Mouse (Mus musculus): ENCODE measurements around the gene Atg101. TPM values are rescaled to one million over a fixed set of nuclear protein-coding genes. Genes with fewer than 3 reads are reported as not detected.

Atg101 gene
- polyA plus RNA-seq, 1 experiment from 2014 or later, result 64.1 TPM

DNA sequence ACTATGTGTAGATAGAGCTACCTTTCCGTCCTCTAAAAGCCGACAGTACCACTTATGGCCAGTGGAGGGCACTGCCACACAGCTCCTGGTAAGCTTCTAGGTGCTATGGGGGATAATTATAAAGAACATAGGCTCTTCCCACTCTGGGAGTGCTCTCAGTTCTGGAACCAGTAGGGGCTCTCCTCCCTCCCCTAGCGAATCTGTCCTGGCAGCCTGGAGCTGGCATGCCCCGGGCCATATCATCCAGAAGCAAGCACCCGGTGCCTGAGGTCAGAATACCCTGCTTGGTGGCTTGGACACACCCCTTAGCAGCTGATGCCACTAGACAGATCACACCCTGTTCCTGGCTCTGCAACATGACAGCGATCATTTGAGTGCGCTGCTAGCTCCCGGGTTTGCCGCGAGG lies 43.3 kb upstream of the Atg101 start:
- H3K4me3 ChIP-seq (ENCODE audit: low read depth, low read length), result 0 out of 2 replicates have a peak overlapping the region, but pooled peaks have one; percentile 10
- ATAC-seq (ENCODE audit: insufficient number of reproducible peaks, insufficient read depth, low FRiP score, low read depth), result peak; percentile 21; the same call in 1 of the 2 replicates
- WGBS, result 4% methylated on average over 10 of the region's 10 CpGs

DNA sequence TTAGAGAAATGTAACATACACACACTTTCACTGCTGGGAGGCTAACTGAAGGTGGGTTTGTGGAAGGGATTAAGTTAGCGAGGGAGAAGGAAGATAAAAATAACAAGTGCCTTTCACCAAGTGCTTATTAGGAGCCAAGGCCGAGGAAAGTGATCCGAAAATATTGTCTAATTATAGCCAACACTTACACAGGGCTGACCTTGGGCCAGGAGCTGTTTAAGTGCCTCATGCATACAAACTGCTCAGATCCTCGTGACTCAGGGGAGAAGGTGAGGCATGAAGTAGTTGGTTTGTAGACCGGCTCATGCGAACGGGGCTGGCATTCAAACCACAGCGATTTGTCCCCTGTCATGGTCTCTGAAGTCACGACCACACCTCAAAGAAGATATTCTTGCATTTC lies 42.8 kb upstream of the Atg101 start:
- peaks cover 17% of the 10 kb centered on the region for H3K4me1 ChIP-seq (ENCODE audit: control insufficient read depth, insufficient read depth, low read length)
- no peaks in the 10 kb centered on the region for H3K36me3 ChIP-seq (ENCODE audit: control insufficient read depth, insufficient read depth, low read length)
- peak overlapping the region; percentile 84 for H3K27ac ChIP-seq (ENCODE audit: low read length)
- peak overlapping the region; percentile 38 for H3K4me2 ChIP-seq (replicated peaks; ENCODE audit: low read depth, low read length)
- ATAC-seq (ENCODE audit: insufficient number of reproducible peaks, insufficient read depth, low FRiP score, low read depth), result no peak
- no peaks in the 10 kb centered on the region for H3K27me3 ChIP-seq (ENCODE audit: control insufficient read depth, insufficient read depth, low read length)
- WGBS, result 42% methylated on average over 9 of the region's 9 CpGs
- no peaks in the 10 kb centered on the region for H3K9me3 ChIP-seq (ENCODE audit: control insufficient read depth, low read depth, low read length)
- H3K4me3 ChIP-seq (ENCODE audit: low read depth, low read length), result 0 out of 2 replicates have a peak overlapping the region, but pooled peaks have one; percentile 10
- H3K9ac ChIP-seq (replicated peaks; ENCODE audit: low read depth, low read length), result no peak overlapping the region; the same call in 1 of the 2 replicates

More for the DNA sequence above, 43.3 kb upstream of the Atg101 start:
- Histone ChIP-seq H3K27me3 (ENCODE audit: control insufficient read depth, insufficient read depth, low read length) (no peaks in the 10 kb centered on the region), H3K4me1 (ENCODE audit: control insufficient read depth, insufficient read depth, low read length) (peaks cover 19% of the 10 kb centered on the region), H3K9ac (replicated peaks; ENCODE audit: low read depth, low read length) (no peak overlapping the region; the same call in 1 of the 2 replicates), H3K27ac (ENCODE audit: low read length) (peak overlapping the region; percentile 84), H3K4me2 (replicated peaks; ENCODE audit: low read depth, low read length) (peak overlapping the region; percentile 38), H3K36me3 (ENCODE audit: control insufficient read depth, insufficient read depth, low read length) (no peaks in the 10 kb centered on the region), H3K9me3 (ENCODE audit: control insufficient read depth, low read depth, low read length) (no peaks in the 10 kb centered on the region)

DNA sequence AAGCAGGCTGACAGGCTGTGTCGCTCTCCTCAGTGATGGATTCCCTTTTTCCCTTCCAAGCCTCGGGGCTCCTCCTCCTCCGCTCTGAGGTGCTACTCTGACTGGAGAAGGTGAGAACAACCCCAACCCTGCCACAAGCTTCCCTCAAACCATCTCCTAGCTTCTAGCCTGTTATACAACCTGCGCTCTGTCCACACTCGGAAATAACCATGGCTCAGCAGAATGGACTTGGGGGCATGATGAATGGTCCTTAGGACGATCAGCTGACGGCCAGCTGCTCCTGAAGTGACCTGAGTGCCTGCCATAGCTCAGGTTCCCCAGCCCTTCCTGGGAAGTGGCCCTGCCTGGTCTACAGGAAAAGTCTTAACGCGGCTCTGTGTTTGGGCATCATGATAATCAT lies 42.2 kb upstream of the Atg101 start:
- Histone ChIP-seq H3K27me3 (ENCODE audit: control insufficient read depth, insufficient read depth, low read length) (no peaks in the 10 kb centered on the region), H3K9ac (replicated peaks; ENCODE audit: low read depth, low read length) (no peak overlapping the region), H3K4me3 (ENCODE audit: low read depth, low read length) (no peak overlapping the region), H3K4me2 (replicated peaks; ENCODE audit: low read depth, low read length) (0 out of 2 replicates have a peak overlapping the region, but pooled peaks have one; percentile 3), H3K4me1 (ENCODE audit: control insufficient read depth, insufficient read depth, low read length) (peaks cover 17% of the 10 kb centered on the region), H3K36me3 (ENCODE audit: control insufficient read depth, insufficient read depth, low read length) (no peaks in the 10 kb centered on the region), H3K9me3 (ENCODE audit: control insufficient read depth, low read depth, low read length) (no peaks in the 10 kb centered on the region), H3K27ac (ENCODE audit: low read length) (peak overlapping the region; percentile 84)
- no peak for ATAC-seq (ENCODE audit: insufficient number of reproducible peaks, insufficient read depth, low FRiP score, low read depth)
- 56% methylated on average over 9 of the region's 9 CpGs for WGBS

DNA sequence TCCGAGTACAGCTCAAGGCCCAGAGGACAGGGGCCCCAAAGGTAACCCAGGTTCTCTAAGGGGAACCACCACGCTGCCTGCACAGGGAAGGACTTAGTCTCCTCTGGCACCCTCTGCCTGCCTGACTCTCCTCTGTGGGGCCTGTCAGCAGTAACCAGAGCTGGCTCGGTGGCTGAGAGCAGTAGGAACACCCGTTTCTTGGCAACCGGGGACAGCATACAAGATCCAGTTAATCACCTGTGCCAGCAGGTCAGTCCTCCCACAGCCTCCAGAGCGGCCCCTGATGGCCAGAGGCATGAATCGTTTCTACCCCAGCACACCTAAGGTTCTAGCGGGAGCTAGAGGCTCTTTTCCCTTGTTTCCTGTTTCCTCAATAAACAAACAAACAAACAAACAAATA lies 41.4 kb upstream of the Atg101 start:
- Histone ChIP-seq H3K27ac (ENCODE audit: low read length) (peak overlapping the region; percentile 84), H3K4me3 (ENCODE audit: low read depth, low read length) (no peak overlapping the region), H3K27me3 (ENCODE audit: control insufficient read depth, insufficient read depth, low read length) (no peaks in the 10 kb centered on the region), H3K4me2 (replicated peaks; ENCODE audit: low read depth, low read length) (no peak overlapping the region), H3K9ac (replicated peaks; ENCODE audit: low read depth, low read length) (no peak overlapping the region), H3K9me3 (ENCODE audit: control insufficient read depth, low read depth, low read length) (no peaks in the 10 kb centered on the region), H3K36me3 (ENCODE audit: control insufficient read depth, insufficient read depth, low read length) (no peaks in the 10 kb centered on the region), H3K4me1 (ENCODE audit: control insufficient read depth, insufficient read depth, low read length) (peaks cover 23% of the 10 kb centered on the region)
- ATAC-seq (ENCODE audit: insufficient number of reproducible peaks, insufficient read depth, low FRiP score, low read depth), result no peak
- 16% methylated on average over 8 of the region's 8 CpGs for WGBS

DNA sequence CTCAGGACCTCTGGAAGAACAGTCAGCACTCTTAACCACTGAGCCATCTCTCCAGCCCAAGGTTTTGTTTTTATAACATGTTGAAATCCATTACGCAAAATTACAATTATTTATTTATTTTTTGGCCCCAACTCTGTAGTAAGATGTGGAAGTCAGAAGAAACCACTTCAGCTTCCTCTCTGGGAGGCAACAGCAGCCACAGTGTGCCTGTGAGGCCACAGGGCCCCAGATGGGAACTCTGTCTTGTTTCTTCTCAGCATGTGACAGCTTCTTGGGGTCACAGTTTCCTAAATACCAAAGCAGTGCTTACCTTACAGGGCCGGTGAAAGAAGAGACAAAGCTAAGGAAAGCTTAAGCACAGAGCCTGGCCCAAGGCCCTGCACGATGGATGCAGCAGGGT lies 40.1 kb upstream of the Atg101 start:
- Histone ChIP-seq H3K27ac (ENCODE audit: low read length) (no peak overlapping the region), H3K4me3 (ENCODE audit: low read depth, low read length) (no peak overlapping the region), H3K4me2 (replicated peaks; ENCODE audit: low read depth, low read length) (no peak overlapping the region), H3K9ac (replicated peaks; ENCODE audit: low read depth, low read length) (no peak overlapping the region), H3K36me3 (ENCODE audit: control insufficient read depth, insufficient read depth, low read length) (no peaks in the 10 kb centered on the region), H3K4me1 (ENCODE audit: control insufficient read depth, insufficient read depth, low read length) (peaks cover 31% of the 10 kb centered on the region), H3K27me3 (ENCODE audit: control insufficient read depth, insufficient read depth, low read length) (no peaks in the 10 kb centered on the region), H3K9me3 (ENCODE audit: control insufficient read depth, low read depth, low read length) (no peaks in the 10 kb centered on the region)
- no peak for ATAC-seq (ENCODE audit: insufficient number of reproducible peaks, insufficient read depth, low FRiP score, low read depth)
- 77% methylated on average over 3 of the region's 3 CpGs for WGBS

DNA sequence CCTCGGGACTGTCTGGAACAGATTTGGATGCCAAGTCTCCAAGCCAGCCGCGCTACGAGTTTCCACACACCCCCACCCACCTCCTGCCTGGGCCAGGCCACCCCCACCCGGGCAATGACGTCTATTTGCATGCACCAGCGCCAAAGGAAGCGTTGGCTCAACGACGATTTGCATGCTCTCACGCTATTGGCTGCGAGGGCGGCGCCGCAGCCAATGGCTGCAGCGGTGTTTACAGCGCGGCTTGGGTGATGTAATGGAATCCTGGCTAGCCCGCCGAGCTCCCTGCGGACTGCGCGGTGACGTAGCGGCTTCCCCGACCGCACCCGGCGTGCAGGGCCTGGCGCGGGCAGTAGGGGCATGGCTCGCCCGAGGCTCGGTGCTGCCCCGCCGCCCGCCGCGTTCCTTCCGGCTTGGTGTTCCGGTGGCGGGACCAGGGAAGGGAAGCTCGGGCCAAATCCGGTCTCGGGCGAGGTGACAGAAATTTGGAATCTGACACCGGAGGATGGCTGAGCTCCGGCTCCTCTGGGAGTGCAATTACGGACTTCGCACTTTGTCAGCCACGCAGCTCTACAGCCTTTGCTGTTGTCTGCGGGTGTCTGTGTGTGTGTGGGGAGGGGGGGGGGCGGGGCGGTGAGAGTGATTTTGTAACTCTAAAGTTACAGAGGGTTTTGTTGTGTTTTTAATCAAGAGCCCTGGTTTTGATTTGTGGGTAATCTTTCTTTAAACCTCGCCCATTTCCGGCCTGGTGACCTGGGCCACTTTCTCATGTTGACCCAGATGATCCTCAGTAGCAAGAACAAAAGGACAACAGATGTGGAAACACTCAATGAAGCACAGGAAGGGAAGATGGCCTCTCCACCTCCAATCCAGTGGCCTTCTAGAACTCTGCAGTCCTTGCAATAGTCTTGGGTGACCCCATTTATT lies 37.6 kb upstream of the Atg101 start:
- Histone ChIP-seq H3K4me3 (ENCODE audit: low read depth, low read length) (peak overlapping the region; percentile 25), H3K9ac (replicated peaks; ENCODE audit: low read depth, low read length) (peak overlapping the region; percentile 48), H3K9me3 (ENCODE audit: control insufficient read depth, low read depth, low read length) (no peaks in the 10 kb centered on the region), H3K27me3 (ENCODE audit: control insufficient read depth, insufficient read depth, low read length) (no peaks in the 10 kb centered on the region), H3K36me3 (ENCODE audit: control insufficient read depth, insufficient read depth, low read length) (no peaks in the 10 kb centered on the region), H3K4me1 (ENCODE audit: control insufficient read depth, insufficient read depth, low read length) (peaks cover 23% of the 10 kb centered on the region), H3K4me2 (replicated peaks; ENCODE audit: low read depth, low read length) (peak overlapping the region; percentile 59), H3K27ac (ENCODE audit: low read length) (peak overlapping the region; percentile 85)
- 1% methylated on average over 56 of the region's 56 CpGs for WGBS
- ATAC-seq (ENCODE audit: insufficient number of reproducible peaks, insufficient read depth, low FRiP score, low read depth), result peak; percentile 97

DNA sequence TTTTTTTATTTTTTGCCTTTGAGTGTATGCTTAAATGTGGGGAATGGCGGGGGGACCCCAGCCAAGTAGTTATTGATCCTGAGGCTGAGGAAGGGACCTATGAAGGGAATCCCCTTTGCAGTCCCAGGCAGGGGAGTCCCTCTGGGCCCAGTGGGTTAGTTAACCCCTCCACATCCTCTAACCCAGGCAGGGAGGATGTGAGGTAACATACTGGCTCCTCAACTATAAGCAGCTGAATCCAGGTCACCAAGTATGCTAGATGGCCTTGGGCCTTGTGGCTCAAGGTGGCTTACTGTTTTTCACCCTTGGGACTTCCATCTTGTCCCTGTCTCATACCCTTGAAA lies 36.9 kb upstream of the Atg101 start:
- ATAC-seq (ENCODE audit: insufficient number of reproducible peaks, insufficient read depth, low FRiP score, low read depth), result no peak
- Histone ChIP-seq H3K9ac (replicated peaks; ENCODE audit: low read depth, low read length) (peak overlapping the region; percentile 48; the same call in 1 of the 2 replicates), H3K4me2 (replicated peaks; ENCODE audit: low read depth, low read length) (peak overlapping the region; percentile 59), H3K9me3 (ENCODE audit: control insufficient read depth, low read depth, low read length) (no peaks in the 10 kb centered on the region), H3K4me1 (ENCODE audit: control insufficient read depth, insufficient read depth, low read length) (peaks cover 19% of the 10 kb centered on the region), H3K27me3 (ENCODE audit: control insufficient read depth, insufficient read depth, low read length) (no peaks in the 10 kb centered on the region), H3K36me3 (ENCODE audit: control insufficient read depth, insufficient read depth, low read length) (no peaks in the 10 kb centered on the region), H3K27ac (ENCODE audit: low read length) (peak overlapping the region; percentile 21; the same call in 1 of the 2 replicates), H3K4me3 (ENCODE audit: low read depth, low read length) (no peak overlapping the region)
- 77% methylated on average over 1 of the region's 1 CpGs for WGBS

DNA sequence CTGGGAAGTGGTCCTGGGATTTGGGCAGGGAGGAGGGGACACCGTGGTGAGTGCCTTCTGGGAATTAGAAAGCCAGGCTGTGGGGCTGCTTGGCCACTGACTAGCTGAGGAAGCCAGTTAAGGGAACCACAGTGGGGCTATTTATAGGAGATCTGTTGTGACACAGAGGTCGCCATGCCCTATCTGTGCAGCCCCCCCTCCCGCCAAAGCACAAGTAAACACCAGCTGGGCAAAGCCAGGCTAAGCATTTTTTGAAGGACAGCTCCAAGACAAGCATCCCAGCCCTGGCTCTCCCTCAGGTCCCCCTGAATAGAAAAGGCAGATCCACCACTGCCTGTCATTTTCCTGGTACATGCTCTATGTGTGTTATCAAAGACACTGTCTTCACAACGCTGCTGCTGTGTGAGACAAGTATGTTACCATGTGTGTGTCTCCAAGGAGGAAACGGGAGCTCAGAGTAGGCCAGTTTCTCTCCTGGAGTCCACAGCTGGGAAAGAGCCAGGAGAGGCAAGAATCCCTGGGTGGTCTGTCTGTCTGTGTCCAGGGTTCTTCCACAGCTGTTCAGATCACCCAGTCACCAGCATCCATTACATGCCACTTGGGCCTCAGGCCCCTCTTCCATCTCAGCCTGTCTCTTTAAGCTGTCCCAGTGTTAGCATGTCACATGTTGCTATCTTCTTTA lies 35.9 kb upstream of the Atg101 start:
- Histone ChIP-seq H3K9ac (replicated peaks; ENCODE audit: low read depth, low read length) (no peak overlapping the region), H3K27ac (ENCODE audit: low read length) (peak overlapping the region; percentile 69), H3K4me3 (ENCODE audit: low read depth, low read length) (no peak overlapping the region), H3K4me1 (ENCODE audit: control insufficient read depth, insufficient read depth, low read length) (peaks cover 19% of the 10 kb centered on the region), H3K36me3 (ENCODE audit: control insufficient read depth, insufficient read depth, low read length) (no peaks in the 10 kb centered on the region), H3K9me3 (ENCODE audit: control insufficient read depth, low read depth, low read length) (no peaks in the 10 kb centered on the region), H3K27me3 (ENCODE audit: control insufficient read depth, insufficient read depth, low read length) (no peaks in the 10 kb centered on the region), H3K4me2 (replicated peaks; ENCODE audit: low read depth, low read length) (no peak overlapping the region)
- ATAC-seq (ENCODE audit: insufficient number of reproducible peaks, insufficient read depth, low FRiP score, low read depth), result no peak
- WGBS, result 55% methylated on average over 5 of the region's 5 CpGs

All from stomach, embryonic 14.5 days (tissue).